Mouse (Mus musculus) right cerebral cortex, postnatal 10 days (tissue): ENCODE measurements around the gene Tpi1.

Experiments used
- DNase-seq, 2 experiments: peaks; one replicate each; pipeline ENCODE4 v3.0.0; 2021; ENCODE audit warnings: low spot score in 2 of 2

The Tpi1 gene

GRCm38 (mm10) chr6:124779984-124780416 is 34.1 kb downstream of the Tpi1 start:
- DNase-seq, result no peak

DNA sequence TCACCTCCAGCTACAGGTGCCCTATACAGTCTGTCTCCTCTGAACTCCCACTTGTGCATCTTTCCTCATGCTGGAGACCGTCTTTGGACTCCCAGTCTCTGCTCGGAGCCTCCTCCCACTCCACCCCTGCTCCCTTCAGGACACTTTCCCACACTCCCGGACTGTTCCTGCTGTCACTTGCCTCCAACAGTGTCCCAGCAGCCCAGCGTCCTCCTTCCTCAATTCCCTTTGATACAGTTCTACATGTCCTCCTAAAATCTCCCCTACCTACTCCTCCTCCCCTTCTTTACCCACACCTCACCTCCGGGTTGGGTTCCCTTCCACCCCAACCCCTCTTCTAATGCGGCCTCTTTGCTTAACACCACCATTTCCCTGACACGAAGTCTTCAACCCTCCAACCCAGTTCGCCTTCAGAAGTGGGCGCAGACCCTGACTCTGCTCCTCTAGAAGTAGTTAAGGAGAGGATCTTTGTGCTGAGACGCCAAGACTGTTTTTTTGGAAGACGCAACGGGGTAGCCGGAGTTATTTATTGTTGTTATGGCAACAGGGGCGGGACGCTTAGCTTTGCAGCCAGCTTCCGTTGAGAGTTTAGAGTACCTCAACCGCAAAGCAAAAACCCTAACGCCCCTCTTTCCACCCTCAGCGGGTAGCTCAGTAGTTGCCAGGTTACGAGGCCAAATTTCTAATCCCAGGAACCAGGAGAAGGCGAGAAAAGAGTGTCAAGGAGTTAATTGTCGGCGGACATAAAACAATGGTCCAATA is 34.7 kb downstream of the Tpi1 start, which contains the start of gene Lrrc23:
Gene Lrrc23 (minus strand): TSS at position 506 of the 762 bp plus-strand sequence.
- DNase-seq, result peak in 1 of 2 experiments; percentile 42

DNA sequence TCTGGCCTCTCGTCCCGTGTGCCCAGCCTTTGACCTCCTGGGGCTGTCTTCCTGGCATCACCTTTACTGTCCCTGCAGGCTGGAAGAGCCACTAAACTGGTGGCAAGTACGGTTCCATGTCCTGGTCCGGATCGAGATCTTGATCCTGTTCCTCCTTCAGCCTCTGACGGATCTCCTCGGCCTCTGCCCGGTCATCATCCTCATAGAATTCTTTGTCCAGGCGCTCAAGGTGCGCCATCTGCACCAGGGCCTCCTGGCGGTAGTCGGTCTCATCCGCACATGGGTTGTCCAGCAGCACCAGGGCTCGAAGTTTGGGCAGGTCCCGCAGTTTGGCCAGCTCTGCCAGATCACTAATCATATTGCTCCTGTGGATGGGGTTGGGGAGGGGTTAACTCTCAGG is 43.6 kb downstream of the Tpi1 start:
- DNase-seq, result no peak

DNA sequence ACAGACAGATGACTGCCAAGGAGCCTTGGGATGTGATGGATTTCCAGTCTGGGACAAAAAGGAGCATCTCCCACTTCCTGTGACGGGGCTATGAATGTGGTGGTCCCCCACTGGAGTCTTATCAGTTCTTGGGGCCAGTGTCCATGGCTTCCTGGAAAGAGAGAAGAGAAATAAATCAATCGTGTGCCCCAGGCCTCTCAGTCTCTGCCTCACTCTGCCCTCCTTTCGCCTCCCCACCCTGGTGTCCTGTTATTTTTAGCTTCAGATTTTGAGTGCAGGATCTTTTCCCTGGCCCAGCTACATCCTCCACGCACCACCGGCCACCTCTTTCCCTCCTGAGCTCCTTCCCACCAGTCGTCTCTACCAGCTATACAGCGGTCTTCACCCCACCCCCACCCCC is 44.1 kb downstream of the Tpi1 start:
- no peak for DNase-seq

DNA sequence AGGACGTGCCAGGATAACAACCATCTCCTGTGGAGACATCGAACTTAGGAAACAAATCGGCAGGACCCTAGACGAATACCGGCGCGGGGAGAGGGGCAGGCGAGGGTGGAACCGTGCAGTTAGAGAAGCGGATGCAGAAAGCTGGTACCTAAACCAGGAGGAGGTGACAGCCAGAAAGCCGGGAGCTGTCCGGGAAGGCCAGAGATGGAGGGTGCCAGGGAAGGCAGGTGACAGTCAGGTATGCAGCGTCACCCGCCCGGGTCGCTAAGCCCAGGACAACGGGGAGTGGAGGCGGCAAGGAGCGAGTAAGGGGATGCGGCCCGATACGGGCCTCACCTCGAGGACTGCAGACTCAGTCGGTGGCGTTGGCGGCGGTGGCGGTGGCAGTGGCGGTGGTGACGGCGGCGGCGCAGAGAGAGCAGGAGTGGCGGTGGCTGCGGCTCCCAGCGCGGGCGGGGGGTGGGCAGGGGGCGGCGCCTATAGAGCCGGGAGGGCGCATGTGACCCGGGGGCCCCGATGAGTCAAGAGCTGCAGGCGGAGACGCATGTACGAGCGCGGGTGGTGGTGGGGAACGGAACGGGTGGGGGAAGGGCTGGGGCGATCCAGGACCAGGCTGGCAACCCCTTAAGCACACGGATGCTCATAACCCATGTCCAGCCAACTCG is 44.9 kb downstream of the Tpi1 start, which contains the start of gene Eno2:
Gene Eno2 (minus strand): TSS at position 573 of the 665 bp plus-strand sequence.
- DNase-seq, result peak; percentile 89 to 91

DNA sequence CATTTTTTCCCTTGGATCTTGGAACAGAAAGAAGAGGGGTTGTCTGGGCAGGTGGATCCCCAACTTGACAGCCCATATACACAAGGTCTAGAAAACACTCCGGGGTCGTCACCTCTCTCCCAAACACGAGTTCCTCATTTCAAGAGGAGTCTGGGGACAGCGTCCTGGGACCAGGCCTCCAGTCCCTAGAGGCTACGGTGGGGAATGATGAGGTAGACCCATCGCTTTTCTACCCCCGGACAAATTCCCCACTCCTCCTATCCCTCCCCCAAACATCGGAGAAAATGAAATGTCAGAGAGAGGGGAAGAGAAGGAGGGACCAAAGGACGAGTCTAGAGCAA is 45.4 kb downstream of the Tpi1 start:
- no peak for DNase-seq

DNA sequence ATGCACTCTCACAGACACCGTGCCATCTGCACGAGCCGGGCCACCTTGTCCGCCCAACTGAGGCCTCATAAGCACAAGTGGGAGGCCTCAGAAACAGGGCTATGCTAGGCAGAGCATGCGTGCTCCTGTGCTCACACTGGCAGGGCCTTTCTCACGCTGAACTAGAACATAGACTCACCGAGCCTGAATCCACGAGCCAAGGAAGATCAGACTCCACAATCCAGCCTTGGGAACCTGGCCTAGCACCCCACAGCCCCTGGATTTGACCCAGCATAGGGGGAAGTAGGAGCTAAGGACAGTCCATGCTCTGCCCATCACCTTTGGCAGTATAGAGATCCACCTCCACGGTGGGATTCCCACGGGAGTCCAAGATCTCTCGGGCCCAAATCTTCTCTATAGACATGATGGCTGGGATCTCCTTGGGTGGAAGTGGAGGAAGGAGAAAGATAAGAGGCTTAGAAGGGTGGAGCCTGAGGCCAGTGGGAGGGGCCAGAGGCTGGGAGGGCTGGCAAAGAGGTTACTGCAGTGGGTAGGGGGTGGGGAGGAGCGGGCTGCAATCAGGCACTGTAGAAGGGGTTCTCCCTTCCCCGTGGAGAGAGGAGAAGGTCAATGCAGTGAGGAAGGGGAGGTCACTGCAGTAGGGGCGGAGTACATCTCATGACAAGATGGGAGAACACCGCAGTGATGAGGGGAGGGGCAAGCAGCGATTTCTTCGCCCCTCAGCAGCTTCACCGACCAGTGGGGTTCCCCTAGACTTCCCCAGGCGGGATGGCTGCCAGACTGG is 46.0 kb downstream of the Tpi1 start:
- DNase-seq, result peak; percentile 70 to 72

- no peak for DNase-seq
These were observed 46.6 kb downstream of the Tpi1 start for GRCm38 (mm10) chr6:124767536-124767919.

GRCm38 (mm10) chr6:124765951-124766350 is 48.1 kb downstream of the Tpi1 start:
- DNase-seq, result no peak
